Mouse (Mus musculus) T-helper 17 cell (primary cell): Measurements from ENCODE around the gene Wnt6.

Experiments used
- in situ Hi-C, 2 experiments: fragments of 300-600 bp; cut with MboI, MseI; formaldehyde crosslinking; loops; 1 replicate in 1 of 2; 2 replicates in 1 of 2; pipeline ENCODE4 v1.15.1; 2025; ENCODE audit warnings: high pct_unique_total_duplicates in 2 of 2

Gene Wnt6

DNA sequence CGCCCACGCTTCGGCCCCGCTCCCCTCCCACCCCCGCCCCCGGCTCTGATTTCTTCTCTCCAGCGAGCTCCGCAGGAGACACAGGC, at the start of gene Wnt6:
Gene Wnt6, plus strand, starts transcription at position 48 of the 86 bp plus-strand sequence.
- in situ Hi-C loops: loop anchor here in 1 of 2 experiments (5.0 kb wide), 1 partner anchor 36 kb away; no protein-coding TSS in a partner anchor

DNA sequence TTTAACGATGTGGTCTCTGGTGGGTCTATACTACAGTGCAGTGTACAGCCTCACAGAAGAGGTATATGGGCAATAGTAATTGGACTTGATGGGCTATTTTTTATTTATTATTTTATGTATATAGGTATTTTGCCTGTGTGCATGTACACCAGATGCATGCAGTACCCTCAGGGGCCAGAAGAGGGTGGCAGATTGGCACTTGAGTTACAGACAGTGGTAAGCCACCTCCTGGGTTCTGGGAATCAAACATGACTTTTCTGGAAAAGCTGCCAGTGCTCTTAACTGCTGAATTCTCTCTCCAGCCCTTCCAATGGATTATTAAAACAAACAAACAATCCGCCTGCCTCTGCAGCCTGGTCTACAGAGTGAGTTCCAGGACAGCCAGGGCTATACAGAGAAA, 47.9 kb upstream of the Wnt6 start:
- in situ Hi-C loops: no loop called here

DNA sequence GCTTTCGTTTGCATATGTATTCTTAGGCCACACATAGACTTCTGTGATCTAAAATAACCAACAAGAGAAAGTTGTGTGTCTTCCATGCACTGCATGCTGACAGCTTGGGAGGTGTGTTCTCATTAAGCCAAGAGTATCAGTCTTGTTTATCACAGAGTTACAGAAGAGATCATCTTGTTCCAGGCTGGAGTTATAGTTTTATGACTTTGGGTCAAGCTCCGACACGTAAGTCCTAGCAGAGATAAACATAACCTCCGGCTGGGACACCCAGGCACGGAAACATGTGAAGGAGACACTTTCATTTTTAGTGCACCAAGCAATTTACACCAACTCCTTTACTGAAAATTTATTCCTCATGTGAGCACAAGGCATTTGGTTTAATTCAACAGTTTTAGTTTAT, 45.6 kb upstream of the Wnt6 start:
- in situ Hi-C loops: no loop called here

DNA sequence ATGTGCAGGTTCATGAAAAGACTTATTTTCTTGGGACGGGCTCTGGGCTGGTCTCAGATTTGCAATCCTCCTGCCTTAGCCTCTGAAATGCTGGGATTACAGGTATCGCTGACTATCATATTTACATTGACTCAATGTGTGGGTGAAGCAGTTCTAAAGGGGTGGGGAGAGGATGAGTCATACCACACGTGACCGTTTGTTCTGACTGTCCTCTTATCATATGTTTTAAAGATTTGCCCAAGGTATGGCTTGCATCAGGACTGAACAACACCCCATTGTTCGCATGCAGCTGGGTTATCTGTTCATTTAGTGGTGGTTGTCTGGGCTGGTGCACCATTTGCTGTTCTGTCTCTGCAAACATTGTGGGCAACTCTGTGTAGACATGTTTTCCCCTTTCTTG, 45.0 kb upstream of the Wnt6 start:
- in situ Hi-C loops: no loop called here

DNA sequence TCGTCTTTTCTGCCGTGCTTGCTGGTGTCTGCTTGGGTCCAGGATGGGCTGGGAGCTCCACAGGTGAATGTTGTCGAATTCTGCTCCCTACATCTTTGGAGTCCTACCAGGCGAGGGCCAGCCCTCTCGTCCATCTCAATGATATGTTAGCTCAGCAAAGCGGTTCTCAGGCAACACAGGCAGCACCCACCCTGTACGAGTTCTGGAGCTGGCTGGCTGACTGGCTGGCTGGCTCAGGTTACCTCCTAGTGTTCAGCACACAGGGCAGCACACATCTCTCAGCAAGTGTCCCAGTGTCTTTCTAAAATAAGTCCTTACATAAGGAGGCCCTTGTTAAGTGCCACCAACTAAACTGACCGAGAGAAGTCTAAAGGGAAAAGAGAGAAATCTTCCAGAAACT, 43.2 kb upstream of the Wnt6 start:
- in situ Hi-C loops: no loop called here

DNA sequence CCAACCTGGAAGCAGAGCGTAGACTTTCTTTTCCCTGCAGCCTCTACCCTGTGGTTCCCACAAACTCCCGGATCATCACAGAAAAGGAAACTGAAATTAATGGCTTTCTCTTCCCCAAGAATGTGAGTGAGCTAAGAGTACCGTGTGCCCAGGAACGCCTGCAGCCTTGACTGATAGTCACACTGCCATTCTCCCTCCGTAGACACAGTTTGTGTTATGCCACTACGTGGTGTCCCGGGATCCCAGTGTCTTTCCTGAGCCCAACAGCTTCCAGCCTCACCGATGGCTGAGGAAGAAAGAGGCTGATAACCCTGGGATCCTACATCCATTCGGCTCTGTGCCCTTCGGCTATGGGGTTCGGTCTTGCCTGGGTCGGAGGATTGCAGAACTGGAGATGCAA, 34.7 kb upstream of the Wnt6 start:
- in situ Hi-C loops: no loop called here

DNA sequence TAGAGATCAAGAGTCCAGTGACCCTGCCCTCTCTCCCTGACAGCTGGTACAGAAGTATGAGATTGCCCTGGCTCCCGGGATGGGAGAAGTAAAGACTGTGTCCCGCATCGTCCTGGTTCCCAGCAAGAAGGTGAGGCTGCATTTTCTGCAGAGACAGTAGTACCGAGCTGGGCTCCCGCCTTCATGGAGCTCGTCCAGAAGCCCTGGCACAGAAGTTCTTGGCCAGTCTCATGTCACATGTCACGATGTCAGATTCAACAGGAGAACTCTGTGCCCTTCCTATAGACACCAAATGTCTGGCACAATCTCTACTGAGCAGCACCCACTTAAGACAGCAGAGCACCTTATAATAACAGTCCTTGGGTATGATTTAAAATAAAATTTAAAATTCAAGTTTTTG, 34.2 kb upstream of the Wnt6 start:
- in situ Hi-C loops: no loop called here

DNA sequence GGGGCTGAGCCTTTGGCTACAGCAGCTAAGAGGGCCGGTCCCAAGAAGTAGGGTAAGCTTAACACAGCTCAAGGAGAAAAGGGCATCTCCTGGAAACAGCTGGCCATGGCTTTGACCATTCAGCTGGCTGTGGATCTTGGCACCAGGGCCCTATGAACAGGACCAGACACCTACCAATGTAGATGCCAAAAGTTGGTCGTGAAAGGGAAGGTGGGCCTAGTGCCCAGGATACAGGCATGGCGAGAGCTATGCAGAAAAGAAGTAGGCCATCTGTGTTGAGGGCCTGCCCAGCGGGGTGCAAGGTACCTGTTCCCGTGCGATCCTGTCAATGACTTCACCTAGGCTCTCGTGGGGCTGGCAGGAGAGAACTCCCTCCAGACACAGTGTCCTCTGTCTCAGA, 30.8 kb upstream of the Wnt6 start:
- in situ Hi-C loops: no loop called here

DNA sequence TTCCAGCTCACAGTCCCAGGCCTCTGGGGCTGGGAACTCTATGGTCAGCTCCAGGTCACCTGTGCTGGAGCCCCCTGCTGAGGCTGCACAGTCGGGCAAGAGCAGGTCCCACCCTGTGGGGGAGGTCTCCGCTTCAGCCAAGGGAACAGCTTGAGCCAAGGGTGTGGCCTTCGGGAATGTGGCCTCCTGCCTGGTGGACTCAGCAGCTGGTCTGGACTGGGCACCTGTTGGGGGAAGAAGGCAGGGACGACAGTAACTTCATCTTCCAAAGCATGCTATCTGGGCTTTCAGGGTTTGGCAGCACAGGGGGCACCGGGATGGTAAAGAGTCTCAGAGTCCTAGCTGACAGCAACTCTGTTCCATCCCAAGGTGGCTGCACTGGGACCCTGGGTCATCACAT, 24.4 kb upstream of the Wnt6 start:
- in situ Hi-C loops: no loop called here

DNA sequence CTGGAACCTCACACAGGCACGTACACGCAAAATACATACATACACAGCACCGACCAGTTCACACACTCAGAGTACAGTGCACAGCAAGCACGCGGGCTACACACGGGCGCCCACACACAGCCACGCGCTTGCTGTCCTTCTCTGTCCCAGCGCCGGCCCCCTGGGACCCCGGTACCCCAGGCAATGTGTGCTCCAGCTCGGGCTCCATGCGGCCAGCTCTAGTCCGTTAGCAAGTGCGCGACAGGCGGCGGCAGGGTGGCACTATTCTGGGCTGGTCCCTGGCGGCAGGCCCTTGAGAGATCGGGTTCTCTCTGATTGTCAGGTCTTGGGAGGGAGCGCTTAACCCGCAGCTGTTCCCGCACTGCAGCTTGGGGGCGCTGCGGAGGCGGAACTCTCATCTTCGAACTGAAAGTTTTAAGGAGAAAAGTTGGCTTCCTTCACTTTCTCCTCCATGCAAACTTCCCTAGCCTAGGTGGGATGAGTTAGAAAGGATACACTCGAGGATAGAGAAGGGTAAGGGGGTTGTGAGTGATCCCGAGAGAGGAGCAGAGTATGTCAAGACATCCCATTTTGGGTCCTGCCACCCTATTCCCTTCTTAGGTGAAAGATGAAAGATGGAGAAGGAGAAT, 22.9 kb upstream of the Wnt6 start, which contains the start of gene Prkag3:
Gene Prkag3, minus strand, starts transcription at position 579 of the 629 bp plus-strand sequence.
- in situ Hi-C loops: no loop called here

DNA sequence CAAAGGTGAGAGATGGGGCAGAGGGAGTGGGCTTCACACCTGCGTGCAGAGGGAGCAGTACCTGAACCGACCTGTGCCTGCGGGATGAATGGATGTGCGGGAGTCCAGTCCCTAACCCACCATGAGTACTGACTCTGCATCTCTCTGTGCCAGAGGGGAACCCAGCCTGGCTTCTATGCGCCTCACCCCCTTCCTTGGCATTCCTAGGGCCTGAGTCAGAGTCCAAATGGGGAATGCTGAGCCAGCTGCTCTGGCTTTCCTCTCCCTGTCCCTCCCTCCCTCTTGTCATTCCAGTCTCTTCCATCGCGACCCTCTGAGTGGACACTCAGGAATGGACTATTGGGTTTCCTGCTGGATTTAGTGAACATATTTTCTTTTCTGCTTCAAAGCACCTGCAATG, 22.4 kb upstream of the Wnt6 start:
- in situ Hi-C loops: no loop called here

DNA sequence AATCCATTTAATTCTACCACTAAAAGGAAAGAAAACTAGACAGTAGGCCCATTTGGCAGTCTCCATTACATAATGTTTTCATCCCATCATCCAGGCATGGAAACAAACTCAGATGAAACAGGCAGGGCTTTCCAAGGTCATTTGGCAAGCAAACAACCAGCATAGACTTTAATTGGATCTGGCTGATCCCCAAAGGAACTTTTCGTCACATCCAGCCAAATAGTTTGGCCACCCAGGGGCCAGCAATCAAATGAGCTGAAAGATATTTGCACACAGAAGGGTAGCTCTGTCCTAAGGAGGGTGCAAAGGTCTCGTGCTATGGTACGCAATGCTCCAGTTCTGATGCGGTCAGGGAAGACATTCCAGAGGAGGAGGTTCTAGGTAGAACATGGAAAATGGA, 21.0 kb upstream of the Wnt6 start:
- in situ Hi-C loops: no loop called here

DNA sequence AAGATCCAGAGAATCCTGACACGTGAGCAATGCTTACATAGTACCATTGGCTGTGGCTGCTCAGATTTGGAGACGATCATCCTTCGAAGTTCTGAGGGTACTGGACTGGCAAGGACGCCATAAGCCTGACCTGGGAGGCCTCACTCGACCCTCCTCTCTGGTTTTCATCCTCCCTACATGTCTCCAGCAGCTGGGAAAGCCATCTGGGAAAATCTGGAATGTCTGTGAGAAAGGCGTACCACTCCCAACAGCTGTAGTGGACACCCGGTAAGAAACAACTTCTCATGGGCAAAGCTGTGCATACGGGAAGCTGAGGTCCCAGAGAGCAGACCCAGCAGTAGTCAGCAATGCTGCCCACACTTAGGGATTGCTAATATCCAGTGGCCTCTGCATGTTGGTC, 19.5 kb upstream of the Wnt6 start:
- in situ Hi-C loops: no loop called here

DNA sequence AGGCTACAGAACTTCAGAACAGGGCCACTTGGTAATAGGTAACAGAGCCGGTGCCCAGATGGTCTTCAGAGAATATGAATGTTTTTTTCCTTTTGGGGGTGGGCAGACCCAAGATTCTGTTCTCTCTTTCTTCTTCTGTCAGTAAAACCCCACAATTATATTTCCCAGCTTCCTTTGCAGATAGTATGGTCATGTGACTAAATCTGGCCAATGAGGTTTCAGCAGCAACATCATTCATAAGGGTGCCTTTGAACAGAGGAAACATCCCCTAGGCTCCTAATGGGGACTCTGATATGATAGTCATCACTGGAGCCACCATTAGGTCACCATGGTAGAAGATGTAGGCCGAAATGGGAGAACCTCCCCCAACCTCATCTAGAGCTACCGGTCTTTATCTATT, 18.9 kb upstream of the Wnt6 start:
- in situ Hi-C loops: no loop called here

DNA sequence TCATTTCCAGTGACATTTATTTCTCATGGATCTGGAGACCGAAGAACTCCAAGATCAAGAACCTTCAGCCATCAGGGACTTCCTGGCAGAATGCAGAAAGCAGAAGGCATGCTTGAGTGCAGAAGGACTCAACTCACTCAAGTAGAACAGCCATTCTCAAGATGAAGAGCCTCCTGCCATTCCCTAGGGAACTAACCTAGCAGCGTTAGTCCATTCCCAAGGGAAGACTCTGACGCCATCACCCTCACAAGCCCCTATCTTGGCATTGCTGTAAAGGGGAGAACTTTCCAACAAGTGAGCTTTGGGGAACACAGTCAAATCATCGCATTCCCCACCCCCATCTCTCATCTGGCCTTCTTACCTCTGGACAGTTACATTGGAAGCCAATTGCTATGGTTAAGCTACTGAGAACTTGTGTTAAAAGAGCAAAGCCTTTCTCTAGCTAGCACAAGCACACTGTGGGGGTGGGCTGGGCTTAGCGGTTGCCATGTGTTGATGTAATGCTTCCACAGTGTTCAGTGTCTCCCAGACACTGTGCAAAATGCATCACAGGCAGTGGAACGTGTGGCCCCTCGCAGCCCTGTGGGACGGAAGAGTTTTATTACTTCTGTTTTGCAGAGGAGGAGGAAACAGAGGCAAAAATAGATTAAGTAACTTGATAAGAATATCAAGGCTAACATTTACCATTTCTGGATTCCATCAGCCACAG, 18.3 kb upstream of the Wnt6 start:
- in situ Hi-C loops: no loop called here

DNA sequence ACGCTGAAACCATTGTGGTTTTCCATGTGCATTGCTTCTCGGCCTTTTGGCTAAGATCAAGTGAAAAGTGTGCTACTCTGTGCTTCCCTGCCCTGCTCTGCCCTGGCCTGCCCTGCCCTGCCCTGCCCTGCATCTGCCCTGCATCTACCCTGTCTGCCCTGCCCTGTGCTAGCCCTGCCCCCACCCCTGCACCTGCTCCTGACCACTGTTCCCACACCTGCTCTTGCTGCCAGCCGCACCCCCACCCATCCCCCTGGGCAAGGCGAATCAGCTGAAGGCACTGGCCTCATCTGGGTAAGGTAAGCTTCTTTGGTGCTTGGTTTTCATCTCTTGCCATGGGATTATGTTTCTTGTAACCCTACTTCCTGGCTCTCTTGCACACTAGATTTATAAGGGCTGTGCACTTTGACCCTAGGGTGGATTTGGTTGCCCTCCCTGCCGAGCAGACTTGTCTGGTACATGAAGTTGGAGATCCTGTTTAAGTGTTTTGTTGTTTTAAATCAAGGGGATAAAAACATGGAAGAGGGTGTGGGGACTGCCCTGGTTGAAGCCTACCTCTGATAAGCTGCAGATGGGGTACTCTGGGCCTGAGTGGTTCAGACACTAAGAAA, 17.4 kb upstream of the Wnt6 start:
- in situ Hi-C loops: no loop called here

DNA sequence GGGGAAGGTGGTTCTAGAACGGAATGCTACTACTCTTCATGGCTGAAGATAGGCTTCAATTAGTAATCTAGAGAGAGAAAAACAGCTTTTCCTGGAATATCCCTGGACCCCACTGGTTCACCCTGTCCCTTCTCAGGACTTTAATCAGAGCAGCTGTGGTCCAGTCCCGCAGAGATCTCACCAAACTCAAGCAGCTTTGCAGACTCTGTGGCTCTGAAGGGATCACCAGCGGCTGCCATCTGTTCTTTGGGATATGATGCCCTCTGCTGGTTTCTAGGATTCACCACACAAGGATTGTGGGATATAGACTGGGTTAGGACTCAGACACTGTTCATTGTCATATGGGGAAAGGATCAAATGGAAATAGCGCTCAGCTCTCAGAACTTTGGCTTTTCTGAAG, 11.9 kb upstream of the Wnt6 start:
- in situ Hi-C loops: no loop called here

DNA sequence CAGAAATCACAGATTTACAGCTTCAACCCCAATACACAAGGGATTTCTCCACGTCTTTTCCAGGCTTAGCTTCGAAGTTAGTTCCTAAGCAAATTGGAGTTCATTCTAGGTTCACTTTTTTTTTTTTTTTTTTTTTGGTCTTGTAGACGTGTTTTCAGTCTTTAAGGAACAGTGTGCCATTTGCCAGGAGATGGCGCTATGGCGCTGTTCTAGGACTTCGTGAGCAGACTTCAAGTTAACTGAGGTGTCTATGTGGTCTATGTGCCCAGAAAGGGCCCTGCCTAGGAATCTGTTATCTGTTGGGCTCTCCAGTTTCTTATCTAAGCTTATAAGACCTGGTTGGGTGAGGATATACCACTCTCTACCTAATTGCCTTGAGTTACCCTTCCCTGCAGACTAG, 8.6 kb upstream of the Wnt6 start:
- in situ Hi-C loops: no loop called here

DNA sequence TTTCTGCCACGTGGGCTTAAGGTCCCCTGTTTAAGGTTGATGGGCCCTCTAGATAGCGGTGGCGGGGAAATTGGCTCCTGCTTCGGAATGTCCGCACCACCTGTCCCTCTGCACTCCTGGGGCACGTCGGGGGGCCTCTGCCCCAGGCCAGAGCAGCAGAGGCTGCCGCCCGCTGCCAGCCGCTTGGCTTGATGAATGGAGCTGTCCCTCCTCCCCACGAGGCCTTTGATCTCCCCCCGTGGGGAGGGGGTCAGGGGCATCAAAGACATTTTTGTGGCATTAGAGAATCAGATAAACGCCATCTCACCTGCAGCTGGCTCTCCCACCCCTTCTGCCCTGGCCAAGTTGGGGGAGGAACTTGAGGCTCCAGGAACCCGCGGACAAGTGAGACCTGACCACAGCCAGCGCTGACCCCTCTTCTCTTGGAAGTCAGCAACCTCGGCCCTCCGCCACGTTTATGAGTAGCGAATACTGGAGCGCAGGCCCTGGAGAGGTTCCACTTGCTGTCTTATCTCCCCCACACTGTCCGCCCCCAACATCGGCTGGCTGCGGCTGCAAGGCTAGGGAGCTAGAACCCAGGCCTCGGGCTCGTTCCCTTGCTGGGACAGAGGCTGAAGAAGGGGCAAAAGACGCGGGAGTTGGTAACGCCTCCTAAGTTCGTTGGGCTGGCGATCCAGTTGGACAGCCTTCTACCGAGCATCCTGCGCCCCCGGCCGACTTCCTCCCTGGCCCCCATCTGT, 795 bp upstream of the Wnt6 start:
- in situ Hi-C loops: loop anchor here in 1 of 2 experiments (5.0 kb wide), 1 partner anchor 36 kb away; no protein-coding TSS in a partner anchor

DNA sequence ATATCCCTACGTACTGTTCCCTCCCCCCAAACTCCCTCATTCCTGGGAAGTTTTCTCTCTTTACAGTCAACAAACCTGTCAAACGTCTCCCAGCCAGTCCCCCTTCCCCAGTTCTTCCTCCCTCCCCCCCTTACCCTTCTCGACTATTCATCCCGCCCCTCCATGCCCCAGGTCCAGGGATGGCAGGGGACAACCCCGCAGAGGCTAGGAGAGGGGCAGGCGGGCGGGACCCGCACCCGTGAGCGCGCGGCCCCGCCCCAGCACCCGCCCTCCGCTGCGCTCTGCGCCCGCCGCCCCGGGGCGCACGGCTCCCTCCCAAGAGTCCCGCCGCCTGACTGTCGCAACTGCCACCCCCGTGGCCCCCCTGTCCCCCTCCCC, 236 bp upstream of the Wnt6 start:
- in situ Hi-C loops: loop anchor here in 1 of 2 experiments (5.0 kb wide), 1 partner anchor 36 kb away; no protein-coding TSS in a partner anchor

DNA sequence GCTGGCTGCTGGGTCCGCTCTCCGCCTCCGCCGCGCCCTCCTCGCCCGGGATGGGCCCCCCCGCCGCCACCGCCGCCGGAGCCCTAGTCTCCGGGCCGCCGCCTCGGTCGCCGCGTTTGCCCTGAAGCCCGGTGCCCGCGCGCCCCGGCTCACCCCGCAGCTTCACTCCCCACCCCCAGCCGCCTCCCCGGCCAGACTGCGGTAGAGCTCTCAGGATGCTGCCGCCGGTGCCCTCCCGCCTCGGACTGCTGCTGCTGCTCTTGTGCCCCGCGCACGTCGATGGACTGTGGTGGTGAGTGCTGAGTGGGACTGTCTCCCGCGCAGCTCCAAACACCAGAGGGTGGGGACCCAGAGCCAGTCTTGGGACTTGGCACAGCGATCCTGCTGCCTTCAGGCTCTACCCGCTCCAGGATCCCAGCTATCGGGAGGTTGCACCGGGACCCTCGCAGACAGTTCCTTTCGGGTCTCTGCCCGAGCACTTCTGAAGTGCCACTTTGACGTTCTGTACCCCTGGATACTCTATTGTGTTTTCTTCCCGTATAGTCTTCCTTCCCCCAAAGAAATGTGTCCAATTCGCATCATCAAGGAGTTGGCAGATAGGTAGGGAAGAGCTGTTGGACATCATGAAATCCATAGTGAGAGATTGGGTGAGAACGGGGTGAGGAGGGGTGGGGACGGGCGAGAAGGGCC, 384 bp downstream of the Wnt6 start:
- in situ Hi-C loops: loop anchor here in 1 of 2 experiments (5.0 kb wide), 1 partner anchor 35 kb away; no protein-coding TSS in a partner anchor

DNA sequence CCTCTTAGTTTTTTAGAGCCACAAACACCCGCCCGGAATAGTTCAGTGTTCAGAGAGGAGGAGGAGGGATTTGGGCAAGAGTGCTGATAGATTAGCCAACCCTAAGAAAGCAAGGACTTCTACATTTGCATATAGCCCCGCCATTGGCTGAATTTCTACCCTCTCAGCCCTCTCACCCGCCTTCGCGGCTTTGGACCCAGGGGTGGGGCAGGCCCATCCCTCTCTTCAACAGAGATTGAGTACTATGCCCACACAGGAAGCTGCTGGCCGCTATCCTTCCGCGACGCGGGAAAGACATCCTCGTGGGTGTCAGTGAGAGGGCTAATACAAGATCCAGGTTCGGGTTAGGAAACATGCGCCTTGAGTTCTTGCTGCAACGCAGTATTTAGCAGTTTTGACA, 1.4 kb downstream of the Wnt6 start:
- in situ Hi-C loops: loop anchor here in 1 of 2 experiments (5.0 kb wide), 1 partner anchor 34 kb away; no protein-coding TSS in a partner anchor
